Mouse (Mus musculus): ENCODE measurements around the gene Proser2. TPM values are rescaled to one million over a fixed set of nuclear protein-coding genes. Genes with fewer than 3 reads are reported as not detected.
"Not testable (repeated sequence)": the region's sequence is repeated elsewhere in the genome, so short reads cannot be mapped to it uniquely, and the experiment has no call there.

The Proser2 gene
- polyA plus RNA-seq, 1 experiment, result not detected

DNA sequence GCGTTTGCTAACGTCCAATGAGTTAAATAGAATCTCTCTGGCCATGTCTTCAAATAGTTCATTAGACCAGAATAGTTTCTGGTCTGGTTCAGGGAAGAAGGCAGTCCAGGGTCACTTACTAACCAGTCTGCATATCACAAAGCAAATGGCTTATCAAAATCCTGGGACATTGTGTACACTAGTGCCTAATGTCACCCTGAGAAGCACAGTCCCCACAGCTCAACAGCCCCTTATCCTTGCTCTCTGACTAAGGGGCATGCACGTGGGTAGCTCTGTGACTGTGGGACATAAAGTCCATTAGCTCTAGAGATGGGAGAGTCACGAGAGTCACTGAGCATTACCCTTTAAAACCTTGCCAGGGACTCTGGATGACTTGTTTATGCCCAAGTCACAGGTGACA, 17.4 kb downstream of the Proser2 start:
- H3K27ac ChIP-seq (ENCODE audit: insufficient read depth, low read depth, low read length), result no peak overlapping the region
- no peak overlapping the region for H3K4me3 ChIP-seq (ENCODE audit: insufficient read depth, low read depth, low read length)
- TF ChIP-seq CTCF (IDR thresholded peaks at IDR 0.05; ENCODE audit: insufficient read depth, low read depth, low read length), result no peak
- TF ChIP-seq POLR2A (IDR thresholded peaks at IDR 0.05; ENCODE audit: insufficient read depth, low read depth, low read length), result no peak
- WGBS, result 79% methylated on average over 4 of the region's 4 CpGs
- H3K4me1 ChIP-seq (ENCODE audit: control insufficient read depth, insufficient read depth, low read length), result no peaks in the 10 kb centered on the region

GRCm38 (mm10) chr2:6105437-6105836, 24.6 kb downstream of the Proser2 start:
- H3K4me3 ChIP-seq (ENCODE audit: insufficient read depth, low read depth, low read length), result no peak overlapping the region
- no peak for TF ChIP-seq POLR2A (IDR thresholded peaks at IDR 0.05; ENCODE audit: insufficient read depth, low read depth, low read length)
- no peak for TF ChIP-seq CTCF (IDR thresholded peaks at IDR 0.05; ENCODE audit: insufficient read depth, low read depth, low read length)
- 96% methylated on average over 2 of the region's 2 CpGs for WGBS
- no peak overlapping the region for H3K27ac ChIP-seq (ENCODE audit: insufficient read depth, low read depth, low read length)
- peaks cover 4% of the 10 kb centered on the region; the same call in 1 of the 2 replicates for H3K4me1 ChIP-seq (ENCODE audit: control insufficient read depth, insufficient read depth, low read length)

- peaks cover 11% of the 10 kb centered on the region for H3K4me1 ChIP-seq (ENCODE audit: control insufficient read depth, insufficient read depth, low read length)
- 54% methylated on average over 20 of the region's 20 CpGs for WGBS
- H3K4me3 ChIP-seq (ENCODE audit: insufficient read depth, low read depth, low read length), result peak overlapping the region; percentile 36
- H3K27ac ChIP-seq (ENCODE audit: insufficient read depth, low read depth, low read length), result no peak overlapping the region
- TF ChIP-seq POLR2A (IDR thresholded peaks at IDR 0.05; ENCODE audit: insufficient read depth, low read depth, low read length), result no peak
- TF ChIP-seq CTCF (IDR thresholded peaks at IDR 0.05; ENCODE audit: insufficient read depth, low read depth, low read length), result no peak
These were observed 29.3 kb downstream of the Proser2 start for GRCm38 (mm10) chr2:6100755-6101154.

- WGBS, result 10% methylated on average over 51 of the region's 51 CpGs
- Histone ChIP-seq H3K4me1 (ENCODE audit: control insufficient read depth, insufficient read depth, low read length) (peaks cover 11% of the 10 kb centered on the region), H3K27ac (ENCODE audit: insufficient read depth, low read depth, low read length) (no peak overlapping the region), H3K4me3 (ENCODE audit: insufficient read depth, low read depth, low read length) (peak overlapping the region; percentile 36)
- TF ChIP-seq POLR2A (IDR thresholded peaks at IDR 0.05; ENCODE audit: insufficient read depth, low read depth, low read length) (no peak), CTCF (IDR thresholded peaks at IDR 0.05; ENCODE audit: insufficient read depth, low read depth, low read length) (no peak)
These were observed 29.8 kb downstream of the Proser2 start for GRCm38 (mm10) chr2:6100027-6100749.

DNA sequence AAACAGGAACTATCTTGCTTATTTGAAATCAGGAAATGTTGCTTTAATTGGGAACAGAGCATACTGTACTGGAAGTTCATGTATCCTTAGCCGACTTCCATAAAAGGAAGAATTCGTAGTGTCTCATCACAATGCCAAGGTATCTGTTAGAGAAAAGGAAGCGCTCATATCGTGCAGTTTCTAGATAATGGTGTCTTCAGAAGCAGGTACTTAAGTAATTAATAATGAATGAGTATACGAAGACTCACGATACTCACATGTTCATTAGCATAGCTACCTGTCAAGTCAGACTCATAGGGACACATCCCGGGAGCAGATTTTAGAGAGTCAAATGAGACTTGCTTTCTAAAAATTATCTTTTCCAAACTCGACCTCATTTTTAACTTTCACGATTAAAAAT, 30.6 kb downstream of the Proser2 start:
- Histone ChIP-seq H3K4me1 (ENCODE audit: control insufficient read depth, insufficient read depth, low read length) (peaks cover 11% of the 10 kb centered on the region), H3K27ac (ENCODE audit: insufficient read depth, low read depth, low read length) (no peak overlapping the region), H3K4me3 (ENCODE audit: insufficient read depth, low read depth, low read length) (no peak overlapping the region)
- 76% methylated on average over 9 of the region's 9 CpGs for WGBS
- TF ChIP-seq CTCF (IDR thresholded peaks at IDR 0.05; ENCODE audit: insufficient read depth, low read depth, low read length) (no peak), POLR2A (IDR thresholded peaks at IDR 0.05; ENCODE audit: insufficient read depth, low read depth, low read length) (no peak)

DNA sequence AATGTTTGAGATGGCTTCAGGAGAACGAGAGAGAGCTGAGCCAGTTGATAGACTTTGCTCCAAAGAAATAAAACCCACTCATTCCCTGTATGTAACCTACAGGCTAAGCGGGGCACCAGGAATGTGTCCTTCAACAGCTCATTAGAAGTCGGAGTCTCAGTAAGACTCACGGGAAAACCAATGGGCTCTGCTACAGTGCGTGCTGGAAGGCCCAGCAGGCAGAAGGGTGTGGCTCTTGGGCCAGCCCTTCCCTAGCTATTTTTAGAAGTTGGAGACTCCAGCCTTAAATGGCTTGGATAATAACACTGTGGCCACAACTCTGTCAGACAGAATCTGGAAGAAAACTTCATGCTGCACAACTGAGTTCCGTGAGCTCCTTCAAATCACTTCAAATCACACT, 31.1 kb downstream of the Proser2 start:
- no peak for TF ChIP-seq POLR2A (IDR thresholded peaks at IDR 0.05; ENCODE audit: insufficient read depth, low read depth, low read length)
- TF ChIP-seq CTCF (IDR thresholded peaks at IDR 0.05; ENCODE audit: insufficient read depth, low read depth, low read length), result no peak
- WGBS, result 64% methylated on average over 6 of the region's 6 CpGs
- Histone ChIP-seq H3K4me3 (ENCODE audit: insufficient read depth, low read depth, low read length) (no peak overlapping the region), H3K27ac (ENCODE audit: insufficient read depth, low read depth, low read length) (no peak overlapping the region), H3K4me1 (ENCODE audit: control insufficient read depth, insufficient read depth, low read length) (peaks cover 11% of the 10 kb centered on the region)

- WGBS, result 80% methylated on average over 7 of the region's 7 CpGs
- H3K4me3 ChIP-seq (ENCODE audit: insufficient read depth, low read depth, low read length), result no peak overlapping the region
- TF ChIP-seq CTCF (IDR thresholded peaks at IDR 0.05; ENCODE audit: insufficient read depth, low read depth, low read length), result no peak
- TF ChIP-seq POLR2A (IDR thresholded peaks at IDR 0.05; ENCODE audit: insufficient read depth, low read depth, low read length), result no peak
- no peak overlapping the region for H3K27ac ChIP-seq (ENCODE audit: insufficient read depth, low read depth, low read length)
- H3K4me1 ChIP-seq (ENCODE audit: control insufficient read depth, insufficient read depth, low read length), result peaks cover 11% of the 10 kb centered on the region
These were observed 32.8 kb downstream of the Proser2 start for GRCm38 (mm10) chr2:6097113-6097716.

- H3K4me3 ChIP-seq (ENCODE audit: insufficient read depth, low read depth, low read length); H3K27ac ChIP-seq (ENCODE audit: insufficient read depth, low read depth, low read length); H3K4me1 ChIP-seq (ENCODE audit: control insufficient read depth, insufficient read depth, low read length): not testable (repeated sequence)
- 91% methylated on average over 16 of the region's 16 CpGs for WGBS
These were observed 40.1 kb downstream of the Proser2 start for GRCm38 (mm10) chr2:6089941-6090340.

- TF ChIP-seq POLR2A (IDR thresholded peaks at IDR 0.05; ENCODE audit: insufficient read depth, low read depth, low read length), result no peak
- no peak for TF ChIP-seq CTCF (IDR thresholded peaks at IDR 0.05; ENCODE audit: insufficient read depth, low read depth, low read length)
- Histone ChIP-seq H3K4me3 (ENCODE audit: insufficient read depth, low read depth, low read length) (no peak overlapping the region), H3K4me1 (ENCODE audit: control insufficient read depth, insufficient read depth, low read length) (peaks cover 5% of the 10 kb centered on the region; the same call in 1 of the 2 replicates), H3K27ac (ENCODE audit: insufficient read depth, low read depth, low read length) (no peak overlapping the region)
- 80% methylated on average over 5 of the region's 5 CpGs for WGBS
These were observed 42.9 kb downstream of the Proser2 start for GRCm38 (mm10) chr2:6087151-6087550.
